Mouse (Mus musculus) retina, adult 2 months (tissue): ENCODE measurements around the gene Tmem14c.

ENCODE experiments used
- DNase-seq: peaks from one replicate; pipeline ENCODE4 v3.0.0-alpha.2; 2012; ENCODE audit warnings: low read depth, low spot score

Gene Tmem14c

GRCm38 (mm10) chr13:41008271-41008670 is 7.8 kb upstream of the Tmem14c start:
- no peak for DNase-seq

- DNase-seq = no peak
Measured at GRCm38 (mm10) chr13:41008946-41009345, 7.1 kb upstream of the Tmem14c start.

GRCm38 (mm10) chr13:41016797-41017405 is 809 bp downstream of the Tmem14c start:
- DNase-seq = no peak

GRCm38 (mm10) chr13:41017832-41018231 is 1.7 kb downstream of the Tmem14c start:
- DNase-seq = no peak

GRCm38 (mm10) chr13:41018236-41018635 is 2.1 kb downstream of the Tmem14c start:
- DNase-seq = no peak

- no peak for DNase-seq
Measured at GRCm38 (mm10) chr13:41018756-41019591, 2.9 kb downstream of the Tmem14c start.

GRCm38 (mm10) chr13:41020494-41020893 is 4.4 kb downstream of the Tmem14c start:
- no peak for DNase-seq

- DNase-seq = no peak
Measured at GRCm38 (mm10) chr13:41021607-41022006, 5.5 kb downstream of the Tmem14c start.

GRCm38 (mm10) chr13:41022099-41022498 is 6.0 kb downstream of the Tmem14c start:
- DNase-seq = no peak

- no peak for DNase-seq
Measured at GRCm38 (mm10) chr13:41030098-41030497, 14.0 kb downstream of the Tmem14c start.

GRCm38 (mm10) chr13:41042511-41042910 is 26.4 kb downstream of the Tmem14c start:
- DNase-seq = no peak

GRCm38 (mm10) chr13:41045901-41046300 is 29.8 kb downstream of the Tmem14c start:
- no peak for DNase-seq

GRCm38 (mm10) chr13:41047280-41047679 is 31.2 kb downstream of the Tmem14c start:
- DNase-seq = no peak

GRCm38 (mm10) chr13:41051965-41052364 is 35.9 kb downstream of the Tmem14c start:
- DNase-seq = no peak

GRCm38 (mm10) chr13:41067618-41068017 is 51.5 kb downstream of the Tmem14c start:
- no peak for DNase-seq

GRCm38 (mm10) chr13:41071617-41072016 is 55.5 kb downstream of the Tmem14c start:
- DNase-seq = no peak
